Mouse (Mus musculus) lung, adult 2 months (tissue): Measurements from ENCODE around the gene Cmc2.

Experiments
- CTCF ChIP-seq: fragments of 200-500 bp; IDR thresholded peaks from 2 replicates; pipeline ENCODE4 v1.5.1; 2011; ENCODE audit warnings: mild to moderate bottlenecking, low read length, control low read depth; ENCODE audit not compliant: insufficient read depth
- POLR2A ChIP-seq: fragments of 200-500 bp; IDR thresholded peaks from 2 replicates; pipeline ENCODE4 v1.6.1; 2011; ENCODE audit warnings: low read depth, mild to moderate bottlenecking, control low read depth, low read length, borderline replicate concordance; ENCODE audit errors: extremely low read depth

- TF ChIP-seq POLR2A (no peak), CTCF (no peak)
These were observed 48.3 kb upstream of the Cmc2 start for GRCm38 (mm10) chr8:116969531-116969930.
